Mouse (Mus musculus) midbrain, postnatal 0 days (tissue): ENCODE measurements around the gene Ccdc110. TPM values are rescaled to one million over a fixed set of nuclear protein-coding genes. Genes with fewer than 3 reads are reported as not detected.

Experiments
- ATAC-seq: fragments of 200-750 bp; cut with Nextera tagmentation; 2 replicates; pipeline ENCODE4 v1.8.0; 2017; ENCODE audit warnings: moderate number of reproducible peaks, mild to moderate bottlenecking, moderate TSS enrichment, moderate library complexity; ENCODE audit not compliant: low FRiP score
- DNase-seq: peaks from one replicate; pipeline ENCODE4 v3.0.0-alpha.2; 2015; ENCODE audit warnings: low spot score
- H3K27ac ChIP-seq: fragments of 300-500 bp; sonication (generic); 2 replicates; pipeline ENCODE4 v1.5.1; 2014; ENCODE audit warnings: low read depth, mild to moderate bottlenecking, low read length, mixed read lengths
- H3K27me3 ChIP-seq: fragments of 300-500 bp; sonication (generic); 2 replicates; pipeline ENCODE4 v1.6.1; 2014; ENCODE audit warnings: low read length, control low read depth, mixed read lengths; ENCODE audit not compliant: insufficient read depth
- H3K36me3 ChIP-seq: fragments of 300-500 bp; sonication (generic); 2 replicates; pipeline ENCODE4 v1.6.1; 2014; ENCODE audit warnings: low read length, control low read depth, mixed read lengths; ENCODE audit not compliant: insufficient read depth
- H3K4me1 ChIP-seq: fragments of 300-500 bp; sonication (generic); 2 replicates; pipeline ENCODE4 v1.6.1; 2014; ENCODE audit warnings: mild to moderate bottlenecking, control low read depth, antibody characterized with exemption, low read length, mixed read lengths; ENCODE audit not compliant: insufficient read depth
- H3K4me2 ChIP-seq: fragments of 300-500 bp; sonication (generic); 2 replicates; pipeline ENCODE4 v1.6.1; 2014; ENCODE audit warnings: low read depth, mild to moderate bottlenecking, low read length, mixed read lengths; ENCODE audit not compliant: poor library complexity, severe bottlenecking
- H3K4me3 ChIP-seq: fragments of 300-500 bp; sonication (generic); 2 replicates; pipeline ENCODE4 v1.5.1; 2014; ENCODE audit warnings: low read depth, mild to moderate bottlenecking, low read length, moderate library complexity
- H3K9ac ChIP-seq: fragments of 300-500 bp; sonication (generic); replicated peaks from 2 replicates; pipeline ENCODE4 v1.6.1; 2014; ENCODE audit warnings: mild to moderate bottlenecking, low read length, moderate library complexity, mixed read lengths; ENCODE audit not compliant: poor library complexity, severe bottlenecking
- H3K9me3 ChIP-seq: fragments of 300-500 bp; sonication (generic); 2 replicates; pipeline ENCODE4 v1.6.1; 2016; ENCODE audit warnings: low read length, control low read depth
- CTCF ChIP-seq: IDR thresholded peaks from 2 replicates; pipeline ENCODE4 v1.5.1; 2016; ENCODE audit warnings: antibody characterized with exemption, mild to moderate bottlenecking
- WGBS: fragments of 180-500 bp; shearing (Covaris S2); extraction: QIAGEN DNeasy Blood & Tissue Kit; methylation state at CpG from one replicate; pipeline ENCODE4 v1.1.7; 2014; 5-methylcytosine and 5-hydroxymethylcytosine counted together
- polyA plus RNA-seq: library from polyadenylated mRNA; unstranded; fragments of >200 nt; fragmentation: Nextera tagmentation; extraction: Ambion mirVana; gene quantifications from 2 replicates; pipeline ENCODE4 v1.2.1, GENCODE M21; 2015
- total RNA-seq: library from RNA; depleted of rRNA; stranded (reverse); fragments of >200 nt; gene quantifications from 2 replicates; pipeline ENCODE4 v1.2.3, GENCODE M21; 2014

Ccdc110 gene
- total and polyA plus RNA-seq, 2 experiments from 2014 or later = 0.07 to 0.16 TPM

GRCm38 (mm10) chr8:45917040-45917679, 17.3 kb upstream of the Ccdc110 start:
- Histone ChIP-seq H3K4me1 (no peaks in the 10 kb centered on the region), H3K36me3 (no peaks in the 10 kb centered on the region), H3K27me3 (no peaks in the 10 kb centered on the region), H3K9ac (no peak overlapping the region), H3K4me3 (no peak overlapping the region), H3K4me2 (no peak overlapping the region), H3K9me3 (no peaks in the 10 kb centered on the region), H3K27ac (no peak overlapping the region)
- WGBS = 76% methylated on average over 20 of the region's 20 CpGs
- TF ChIP-seq CTCF = no peak
- ATAC-seq = no peak
- DNase-seq = no peak

DNA sequence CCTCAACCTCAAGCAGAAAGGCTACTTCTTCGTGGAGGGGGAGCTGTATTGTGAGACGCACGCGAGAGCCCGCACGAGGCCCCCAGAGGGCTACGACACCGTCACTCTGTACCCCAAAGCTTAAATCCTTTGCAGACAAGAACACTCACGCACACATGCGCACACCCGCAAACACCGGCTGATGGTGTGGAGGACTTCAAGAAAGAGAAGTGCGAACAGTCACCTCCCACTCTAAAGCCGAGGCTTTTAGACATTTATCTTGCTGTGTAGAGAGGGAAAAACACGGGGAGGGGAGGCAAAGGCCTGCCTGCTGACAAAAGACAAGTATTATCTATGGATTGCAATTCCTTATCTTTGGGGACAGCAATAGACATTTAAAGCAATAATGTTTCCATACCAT, 15.5 kb upstream of the Ccdc110 start:
- Histone ChIP-seq H3K9ac (no peak overlapping the region), H3K36me3 (no peaks in the 10 kb centered on the region), H3K4me3 (no peak overlapping the region), H3K27me3 (no peaks in the 10 kb centered on the region), H3K27ac (no peak overlapping the region), H3K4me2 (no peak overlapping the region), H3K4me1 (no peaks in the 10 kb centered on the region), H3K9me3 (no peaks in the 10 kb centered on the region)
- 83% methylated on average over 15 of the region's 15 CpGs for WGBS
- no peak for ATAC-seq
- no peak for TF ChIP-seq CTCF
- no peak for DNase-seq

DNA sequence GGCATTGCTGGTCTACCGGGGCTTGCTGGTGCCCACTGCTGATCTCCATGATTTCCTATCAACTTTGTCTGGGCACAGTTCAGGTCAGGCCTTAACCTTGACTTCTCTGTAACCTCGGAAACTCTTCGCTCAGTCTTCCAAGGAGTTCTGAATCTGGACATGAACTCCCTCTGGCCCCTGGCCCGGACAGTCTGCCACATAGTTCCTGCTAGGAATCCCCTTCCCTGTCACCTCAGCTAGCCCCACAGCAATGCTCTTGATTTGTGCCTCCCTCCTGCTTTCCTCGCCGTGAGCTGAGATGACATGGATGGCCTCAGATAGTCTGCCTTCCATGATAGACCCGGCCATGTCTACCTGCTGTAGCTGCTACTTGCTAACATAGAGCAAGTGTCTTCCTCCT, 14.0 kb upstream of the Ccdc110 start:
- no peak overlapping the region for H3K9ac ChIP-seq
- no peak overlapping the region for H3K4me3 ChIP-seq
- ATAC-seq = no peak
- no peaks in the 10 kb centered on the region for H3K36me3 ChIP-seq
- no peak for DNase-seq
- H3K9me3 ChIP-seq = no peaks in the 10 kb centered on the region
- no peak overlapping the region for H3K4me2 ChIP-seq
- no peaks in the 10 kb centered on the region for H3K27me3 ChIP-seq
- H3K4me1 ChIP-seq = no peaks in the 10 kb centered on the region
- H3K27ac ChIP-seq = no peak overlapping the region
- 93% methylated on average over 7 of the region's 7 CpGs for WGBS
- no peak for TF ChIP-seq CTCF

DNA sequence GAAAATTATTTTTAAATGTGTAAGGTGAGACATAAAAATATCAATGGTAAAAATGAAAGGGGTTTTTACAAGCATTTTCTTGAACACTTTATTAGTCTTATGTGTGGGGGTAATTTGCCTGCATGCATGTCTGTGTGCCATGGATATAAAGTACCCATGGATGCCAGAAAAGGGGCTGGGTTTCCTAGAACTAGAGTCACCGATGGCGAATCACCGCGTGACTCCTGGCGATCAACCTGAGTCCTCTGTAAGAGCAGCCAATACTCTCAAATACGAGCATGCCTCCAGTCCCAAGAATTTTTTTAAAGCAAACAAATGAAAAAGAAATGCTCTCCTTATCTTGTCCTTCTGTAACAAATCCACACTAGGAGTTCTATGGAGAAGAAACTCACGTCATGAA, 12.3 kb upstream of the Ccdc110 start:
- 95% methylated on average over 7 of the region's 7 CpGs for WGBS
- no peak overlapping the region for H3K9ac ChIP-seq
- no peak overlapping the region for H3K4me3 ChIP-seq
- no peak for ATAC-seq
- no peak for DNase-seq
- no peaks in the 10 kb centered on the region for H3K4me1 ChIP-seq
- TF ChIP-seq CTCF = no peak
- H3K27me3 ChIP-seq = no peaks in the 10 kb centered on the region
- H3K27ac ChIP-seq = no peak overlapping the region
- H3K9me3 ChIP-seq = no peaks in the 10 kb centered on the region
- H3K36me3 ChIP-seq = no peaks in the 10 kb centered on the region
- no peak overlapping the region for H3K4me2 ChIP-seq

DNA sequence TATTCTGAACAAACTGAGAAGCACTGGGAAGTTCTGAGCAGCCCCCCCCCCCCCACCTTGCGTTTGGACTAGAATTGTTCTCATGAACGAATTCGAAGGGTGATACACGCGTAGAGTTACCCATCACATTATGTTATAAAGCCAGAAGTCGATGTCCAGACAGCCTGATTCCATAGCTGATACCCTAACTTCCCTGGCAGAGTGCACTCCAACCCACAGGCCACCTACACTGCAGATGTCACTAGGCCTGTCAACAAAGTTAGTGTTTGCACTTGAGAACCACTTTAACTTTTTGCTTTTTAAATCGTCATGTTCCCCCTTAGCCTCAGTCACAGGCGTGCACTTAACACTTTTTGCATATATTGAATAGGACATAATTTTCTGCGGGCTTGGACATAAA, 2.6 kb downstream of the Ccdc110 start:
- H3K27me3 ChIP-seq = peaks cover 4% of the 10 kb centered on the region; the same call in 1 of the 2 replicates
- no peak overlapping the region for H3K9ac ChIP-seq
- no peak overlapping the region for H3K4me2 ChIP-seq
- H3K4me1 ChIP-seq = no peaks in the 10 kb centered on the region
- H3K36me3 ChIP-seq = no peaks in the 10 kb centered on the region
- ATAC-seq (no peak), DNase-seq (no peak)
- H3K4me3 ChIP-seq = no peak overlapping the region
- no peak overlapping the region for H3K27ac ChIP-seq
- H3K9me3 ChIP-seq = no peaks in the 10 kb centered on the region
- no peak for TF ChIP-seq CTCF
- 92% methylated on average over 9 of the region's 9 CpGs for WGBS

DNA sequence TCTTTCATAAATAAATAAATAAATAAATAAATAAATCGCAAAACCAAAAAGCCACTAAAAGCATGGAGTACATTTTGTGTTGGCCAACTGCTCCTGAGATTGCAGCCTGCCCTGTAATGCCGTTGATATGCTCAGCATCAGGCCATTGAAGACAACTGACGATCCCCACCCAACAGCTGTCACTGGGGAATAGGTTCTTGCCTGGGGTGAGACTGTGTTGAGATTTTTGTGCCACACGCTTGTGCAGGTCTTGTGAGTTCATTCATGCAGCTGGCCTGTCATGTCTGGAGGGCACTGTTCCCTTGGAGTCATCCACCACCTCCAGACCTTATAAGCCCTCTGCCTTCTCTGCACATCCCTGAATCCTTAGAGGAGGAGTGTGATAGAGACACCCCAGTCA, 11.9 kb downstream of the Ccdc110 start:
- no peak for ATAC-seq
- Histone ChIP-seq H3K4me1 (no peaks in the 10 kb centered on the region), H3K9me3 (no peaks in the 10 kb centered on the region), H3K4me2 (no peak overlapping the region), H3K9ac (no peak overlapping the region), H3K27me3 (no peaks in the 10 kb centered on the region), H3K27ac (no peak overlapping the region), H3K36me3 (no peaks in the 10 kb centered on the region), H3K4me3 (no peak overlapping the region)
- no peak for TF ChIP-seq CTCF
- 91% methylated on average over 4 of the region's 4 CpGs for WGBS
- no peak for DNase-seq
